Mouse (Mus musculus): ENCODE measurements at regions not wholly inside any gene's neighbourhood (a gene's known extent, or its start where the extent isn't known, plus 50 kb on each side); places are given as distances from the start of the nearest gene placed in this dataset.

GRCm38 (mm10) chr3:66505476-66506076 is 208.9 kb upstream of the Veph1 start:
- Histone ChIP-seq H3K9me3 (no peaks in the 10 kb centered on the region), H3K36me3 (replicated peaks; ENCODE audit: low read length) (no peaks in the 10 kb centered on the region), H3K4me1 (peaks cover 5% of the 10 kb centered on the region; the same call in 1 of the 2 replicates), H3K27me3 (replicated peaks) (peaks cover 3% of the 10 kb centered on the region), H3K4me3 (replicated peaks) (no peak overlapping the region)
- TF ChIP-seq FLI1 (IDR thresholded peaks at IDR 0.05; ENCODE audit: low read length), result no peak
- no peak for TF ChIP-seq GATA1 (IDR thresholded peaks at IDR 0.05; ENCODE audit: borderline replicate concordance, low read length)

- TF ChIP-seq GATA1 (IDR thresholded peaks at IDR 0.05; ENCODE audit: borderline replicate concordance, low read length), result no peak
- TF ChIP-seq FLI1 (IDR thresholded peaks at IDR 0.05; ENCODE audit: low read length), result no peak
- no peak overlapping the region for H3K4me3 ChIP-seq (replicated peaks)
- peaks cover 5% of the 10 kb centered on the region; the same call in 1 of the 2 replicates for H3K4me1 ChIP-seq
- no peaks in the 10 kb centered on the region for H3K36me3 ChIP-seq (replicated peaks; ENCODE audit: low read length)
- H3K27me3 ChIP-seq (replicated peaks), result peaks cover 3% of the 10 kb centered on the region
- no peaks in the 10 kb centered on the region for H3K9me3 ChIP-seq
Measured at GRCm38 (mm10) chr3:66504717-66505116, 208.1 kb upstream of the Veph1 start.

GRCm38 (mm10) chr3:66503615-66504014 is 207.0 kb upstream of the Veph1 start:
- Histone ChIP-seq H3K4me1 (peaks cover 5% of the 10 kb centered on the region; the same call in 1 of the 2 replicates), H3K4me3 (replicated peaks) (no peak overlapping the region), H3K36me3 (replicated peaks; ENCODE audit: low read length) (no peaks in the 10 kb centered on the region), H3K9me3 (no peaks in the 10 kb centered on the region), H3K27me3 (replicated peaks) (peaks cover 3% of the 10 kb centered on the region)
- TF ChIP-seq GATA1 (IDR thresholded peaks at IDR 0.05; ENCODE audit: borderline replicate concordance, low read length) (no peak), FLI1 (IDR thresholded peaks at IDR 0.05; ENCODE audit: low read length) (no peak)

GRCm38 (mm10) chr3:66501865-66502264 is 205.2 kb upstream of the Veph1 start:
- no peak overlapping the region for H3K4me3 ChIP-seq (replicated peaks)
- H3K4me1 ChIP-seq, result peaks cover 5% of the 10 kb centered on the region; the same call in 1 of the 2 replicates
- H3K27me3 ChIP-seq (replicated peaks), result peaks cover 5% of the 10 kb centered on the region
- no peaks in the 10 kb centered on the region for H3K9me3 ChIP-seq
- H3K36me3 ChIP-seq (replicated peaks; ENCODE audit: low read length), result no peaks in the 10 kb centered on the region
- TF ChIP-seq GATA1 (IDR thresholded peaks at IDR 0.05; ENCODE audit: borderline replicate concordance, low read length) (no peak), FLI1 (IDR thresholded peaks at IDR 0.05; ENCODE audit: low read length) (no peak)

GRCm38 (mm10) chr3:66494442-66495113 is 197.9 kb upstream of the Veph1 start:
- H3K4me3 ChIP-seq (replicated peaks), result no peak overlapping the region
- no peaks in the 10 kb centered on the region for H3K9me3 ChIP-seq
- H3K4me1 ChIP-seq, result peaks cover 13% of the 10 kb centered on the region
- no peaks in the 10 kb centered on the region for H3K36me3 ChIP-seq (replicated peaks; ENCODE audit: low read length)
- H3K27me3 ChIP-seq (replicated peaks), result peaks cover 2% of the 10 kb centered on the region
- TF ChIP-seq GATA1 (IDR thresholded peaks at IDR 0.05; ENCODE audit: borderline replicate concordance, low read length) (no peak), FLI1 (IDR thresholded peaks at IDR 0.05; ENCODE audit: low read length) (no peak)

- no peaks in the 10 kb centered on the region for H3K9me3 ChIP-seq
- H3K27me3 ChIP-seq (replicated peaks), result no peaks in the 10 kb centered on the region
- no peak overlapping the region for H3K4me3 ChIP-seq (replicated peaks)
- peaks cover 25% of the 10 kb centered on the region for H3K4me1 ChIP-seq
- TF ChIP-seq GATA1 (IDR thresholded peaks at IDR 0.05; ENCODE audit: borderline replicate concordance, low read length), result no peak
- no peak for TF ChIP-seq FLI1 (IDR thresholded peaks at IDR 0.05; ENCODE audit: low read length)
- H3K36me3 ChIP-seq (replicated peaks; ENCODE audit: low read length), result no peaks in the 10 kb centered on the region
Measured at GRCm38 (mm10) chr3:66490696-66491357, 194.2 kb upstream of the Veph1 start.

GRCm38 (mm10) chr3:66488724-66489123 is 192.1 kb upstream of the Veph1 start:
- H3K4me1 ChIP-seq, result peaks cover 19% of the 10 kb centered on the region
- TF ChIP-seq FLI1 (IDR thresholded peaks at IDR 0.05; ENCODE audit: low read length), result no peak
- no peak for TF ChIP-seq GATA1 (IDR thresholded peaks at IDR 0.05; ENCODE audit: borderline replicate concordance, low read length)
- H3K27me3 ChIP-seq (replicated peaks), result no peaks in the 10 kb centered on the region
- H3K36me3 ChIP-seq (replicated peaks; ENCODE audit: low read length), result no peaks in the 10 kb centered on the region
- no peaks in the 10 kb centered on the region for H3K9me3 ChIP-seq
- H3K4me3 ChIP-seq (replicated peaks), result no peak overlapping the region

- Histone ChIP-seq H3K4me3 (replicated peaks) (no peak overlapping the region), H3K9me3 (no peaks in the 10 kb centered on the region), H3K36me3 (replicated peaks; ENCODE audit: low read length) (no peaks in the 10 kb centered on the region), H3K27me3 (replicated peaks) (no peaks in the 10 kb centered on the region), H3K4me1 (peaks cover 19% of the 10 kb centered on the region)
- TF ChIP-seq FLI1 (IDR thresholded peaks at IDR 0.05; ENCODE audit: low read length) (no peak), GATA1 (IDR thresholded peaks at IDR 0.05; ENCODE audit: borderline replicate concordance, low read length) (no peak)
Measured at GRCm38 (mm10) chr3:66486658-66487057, 190.0 kb upstream of the Veph1 start.

GRCm38 (mm10) chr3:66486184-66486583 is 189.5 kb upstream of the Veph1 start:
- Histone ChIP-seq H3K27me3 (replicated peaks) (no peaks in the 10 kb centered on the region), H3K36me3 (replicated peaks; ENCODE audit: low read length) (no peaks in the 10 kb centered on the region), H3K4me1 (peaks cover 19% of the 10 kb centered on the region), H3K4me3 (replicated peaks) (no peak overlapping the region), H3K9me3 (no peaks in the 10 kb centered on the region)
- no peak for TF ChIP-seq FLI1 (IDR thresholded peaks at IDR 0.05; ENCODE audit: low read length)
- no peak for TF ChIP-seq GATA1 (IDR thresholded peaks at IDR 0.05; ENCODE audit: borderline replicate concordance, low read length)

GRCm38 (mm10) chr3:66480718-66481117 is 184.1 kb upstream of the Veph1 start:
- H3K4me1 ChIP-seq, result peaks cover 5% of the 10 kb centered on the region
- H3K4me3 ChIP-seq (replicated peaks), result no peak overlapping the region
- no peaks in the 10 kb centered on the region for H3K9me3 ChIP-seq
- no peaks in the 10 kb centered on the region for H3K27me3 ChIP-seq (replicated peaks)
- TF ChIP-seq FLI1 (IDR thresholded peaks at IDR 0.05; ENCODE audit: low read length) (no peak), GATA1 (IDR thresholded peaks at IDR 0.05; ENCODE audit: borderline replicate concordance, low read length) (no peak)
- no peaks in the 10 kb centered on the region for H3K36me3 ChIP-seq (replicated peaks; ENCODE audit: low read length)

Data from megakaryocyte, embryonic 14.5 days (primary cell).